Mouse (Mus musculus) stomach, postnatal 0 days (tissue): ENCODE results near the gene Vps35l. TPM values are rescaled to one million over a fixed set of nuclear protein-coding genes. Genes with fewer than 3 reads are reported as not detected.

Source experiments
- ATAC-seq: fragments of 200-750 bp; cut with Nextera tagmentation; 2 replicates; pipeline ENCODE4 v1.8.0; 2017; ENCODE audit not compliant: low FRiP score, low TSS enrichment
- DNase-seq: peaks from one replicate; pipeline ENCODE4 v3.0.0-alpha.2; 2016; ENCODE audit warnings: low spot score
- H3K27ac ChIP-seq: fragments of 300-500 bp; sonication (generic); replicated peaks from 2 replicates; pipeline ENCODE4 v1.5.1; 2014; ENCODE audit warnings: mild to moderate bottlenecking, control low read depth
- H3K27me3 ChIP-seq: fragments of 300-500 bp; sonication (generic); 2 replicates; pipeline ENCODE4 v1.6.1; 2014; ENCODE audit warnings: low read length; ENCODE audit not compliant: control insufficient read depth, insufficient read depth
- H3K36me3 ChIP-seq: fragments of 300-500 bp; sonication (generic); 2 replicates; pipeline ENCODE4 v1.6.1; 2014; ENCODE audit warnings: low read length, mixed read lengths; ENCODE audit not compliant: control insufficient read depth, insufficient read depth
- H3K4me1 ChIP-seq: fragments of 300-500 bp; sonication (generic); replicated peaks from 2 replicates; pipeline ENCODE4 v1.6.1; 2014; ENCODE audit warnings: antibody characterized with exemption; ENCODE audit not compliant: control insufficient read depth, insufficient read depth
- H3K4me2 ChIP-seq: fragments of 300-500 bp; sonication (generic); replicated peaks from 2 replicates; pipeline ENCODE4 v1.6.1; 2014; ENCODE audit warnings: low read depth, mild to moderate bottlenecking, control low read depth, moderate library complexity
- H3K4me3 ChIP-seq: fragments of 300-500 bp; sonication (generic); 2 replicates; pipeline ENCODE4 v1.5.1; 2014; ENCODE audit warnings: low read depth, low read length, control low read depth
- H3K9ac ChIP-seq: fragments of 300-500 bp; sonication (generic); 2 replicates; pipeline ENCODE4 v1.6.1; 2014; ENCODE audit warnings: mild to moderate bottlenecking, low read length, control low read depth, mixed read lengths
- H3K9me3 ChIP-seq: fragments of 300-500 bp; sonication (generic); 2 replicates; pipeline ENCODE4 v1.6.1; 2016; ENCODE audit warnings: low read length; ENCODE audit not compliant: control insufficient read depth
- CTCF ChIP-seq: IDR thresholded peaks from 2 replicates; pipeline ENCODE4 v1.5.1; 2016; ENCODE audit warnings: antibody characterized with exemption, low read depth, mild to moderate bottlenecking, moderate library complexity
- EP300 ChIP-seq: optimal IDR thresholded peaks from 2 replicates; pipeline ENCODE3; 2016; ENCODE audit warnings: antibody characterized with exemption
- WGBS: fragments of 180-500 bp; shearing (Covaris S2); extraction: QIAGEN DNeasy Blood & Tissue Kit; methylation state at CpG from one replicate; pipeline ENCODE4 v1.1.7; 2014; 5-methylcytosine and 5-hydroxymethylcytosine counted together
- polyA plus RNA-seq: library from polyadenylated mRNA; unstranded; fragments of >200 nt; fragmentation: Nextera tagmentation; extraction: Ambion mirVana; gene quantifications from 2 replicates; pipeline ENCODE4 v1.2.1, GENCODE M21; 2015

Vps35l gene
- polyA plus RNA-seq, 1 experiment from 2014 or later = 32.7 TPM

DNA sequence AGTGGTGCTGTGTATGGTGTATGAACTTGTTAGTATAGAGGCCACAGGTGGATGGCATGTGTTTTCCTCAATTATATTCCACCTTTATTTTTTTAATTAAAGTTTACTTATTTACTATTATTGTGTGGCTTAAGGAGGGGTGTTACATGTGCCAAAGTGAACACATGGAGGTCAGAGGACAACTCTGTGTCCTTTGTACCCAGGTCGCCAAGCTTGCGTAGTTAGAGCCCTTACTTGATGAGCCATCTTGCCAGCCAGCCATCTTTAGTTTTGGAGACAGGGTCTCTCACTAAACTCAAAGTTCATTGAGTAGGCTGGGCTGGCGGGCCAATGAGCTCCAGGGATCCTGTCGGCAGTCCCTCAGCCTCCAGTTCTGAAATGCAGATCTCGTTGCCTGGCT is 47.3 kb downstream of the Vps35l start:
- Histone ChIP-seq H3K9ac (no peak overlapping the region), H3K4me2 (no peak overlapping the region), H3K36me3 (peaks cover 11% of the 10 kb centered on the region), H3K9me3 (no peaks in the 10 kb centered on the region), H3K27me3 (no peaks in the 10 kb centered on the region), H3K27ac (no peak overlapping the region), H3K4me3 (no peak overlapping the region), H3K4me1 (no peaks in the 10 kb centered on the region)
- WGBS = 93% methylated on average over 5 of the region's 5 CpGs
- TF ChIP-seq EP300 (no peak), CTCF (no peak)
- no peak for ATAC-seq
- DNase-seq = no peak

DNA sequence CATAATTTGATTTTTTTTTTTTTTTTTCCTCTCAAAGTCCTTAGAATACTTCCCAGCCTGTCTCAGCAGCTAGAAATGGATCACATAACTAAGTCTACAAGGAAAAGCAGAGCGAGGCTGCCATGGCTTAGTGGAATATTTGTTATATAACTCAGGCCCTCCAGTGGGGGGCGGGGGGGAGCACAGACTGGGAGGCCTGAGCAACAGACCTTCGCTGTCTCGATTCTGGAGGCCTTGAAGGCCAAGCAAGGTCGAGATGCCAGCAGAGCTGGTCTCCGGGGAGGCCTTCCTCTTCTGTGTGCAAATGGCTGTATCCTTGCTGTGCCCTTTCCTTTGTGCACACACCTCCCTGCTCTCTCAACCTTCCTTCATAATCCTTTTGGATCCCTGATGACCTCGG is 48.5 kb downstream of the Vps35l start:
- Histone ChIP-seq H3K27me3 (no peaks in the 10 kb centered on the region), H3K9ac (no peak overlapping the region), H3K9me3 (no peaks in the 10 kb centered on the region), H3K4me3 (no peak overlapping the region), H3K4me2 (no peak overlapping the region), H3K4me1 (no peaks in the 10 kb centered on the region), H3K27ac (no peak overlapping the region), H3K36me3 (peaks cover 14% of the 10 kb centered on the region)
- ATAC-seq (no peak), DNase-seq (no peak)
- WGBS = 63% methylated on average over 7 of the region's 7 CpGs
- TF ChIP-seq EP300 = no peak
- TF ChIP-seq CTCF = no peak

GRCm38 (mm10) chr7:118790292-118790691 is 50.3 kb downstream of the Vps35l start:
- no peaks in the 10 kb centered on the region for H3K27me3 ChIP-seq
- no peak overlapping the region for H3K4me3 ChIP-seq
- no peak overlapping the region for H3K9ac ChIP-seq
- H3K27ac ChIP-seq = no peak overlapping the region
- peaks cover 10% of the 10 kb centered on the region for H3K36me3 ChIP-seq
- no peak for TF ChIP-seq EP300
- no peak for TF ChIP-seq CTCF
- no peak overlapping the region for H3K4me2 ChIP-seq
- H3K9me3 ChIP-seq = no peaks in the 10 kb centered on the region
- 88% methylated on average over 5 of the region's 5 CpGs for WGBS
- DNase-seq = no peak
- no peak for ATAC-seq
- H3K4me1 ChIP-seq = no peaks in the 10 kb centered on the region

DNA sequence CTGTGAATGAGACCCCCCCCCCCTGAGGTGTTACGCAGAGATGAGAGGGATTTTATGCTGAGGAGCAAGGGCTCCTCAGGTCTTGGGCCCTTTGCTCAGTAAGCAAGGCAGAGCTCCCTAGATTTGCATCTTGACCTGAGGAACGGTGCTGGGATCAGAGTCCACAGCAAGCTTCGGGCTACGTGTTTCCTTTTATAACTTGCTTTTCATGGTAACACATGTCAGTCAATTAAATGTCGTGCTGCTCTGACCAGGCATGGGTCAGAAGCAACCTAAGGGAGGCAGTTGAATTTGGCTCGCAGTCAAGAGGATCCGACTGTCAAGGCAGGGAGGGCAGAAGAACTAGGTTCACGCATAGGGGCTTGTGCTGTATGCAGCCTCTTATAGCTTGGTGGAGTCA is 53.9 kb downstream of the Vps35l start:
- Histone ChIP-seq H3K4me3 (no peak overlapping the region), H3K4me1 (no peaks in the 10 kb centered on the region), H3K4me2 (no peak overlapping the region), H3K27ac (no peak overlapping the region), H3K36me3 (peaks cover 10% of the 10 kb centered on the region), H3K27me3 (no peaks in the 10 kb centered on the region), H3K9ac (no peak overlapping the region), H3K9me3 (no peaks in the 10 kb centered on the region)
- ATAC-seq = no peak
- no peak for TF ChIP-seq EP300
- no peak for TF ChIP-seq CTCF
- no peak for DNase-seq
- 87% methylated on average over 8 of the region's 8 CpGs for WGBS

DNA sequence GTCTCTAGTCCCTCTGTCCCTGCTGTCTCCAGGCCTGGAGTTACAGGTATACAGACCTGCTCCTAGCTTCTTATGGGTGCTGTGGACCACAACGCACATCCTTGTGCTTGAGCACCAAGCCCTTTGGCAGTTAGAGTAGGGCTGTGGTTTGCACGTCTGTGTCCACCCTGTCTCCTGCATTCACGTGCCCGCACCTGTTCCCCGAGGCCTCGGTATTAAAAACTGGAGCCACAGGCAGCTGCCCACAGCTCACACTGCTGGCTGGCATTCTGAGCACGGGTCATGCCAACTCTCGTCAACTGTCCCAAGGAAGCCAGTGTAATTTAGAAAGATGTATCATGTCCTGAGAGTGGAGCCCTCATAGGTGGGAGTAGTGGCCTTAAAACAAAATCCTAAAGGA is 55.8 kb downstream of the Vps35l start:
- 86% methylated on average over 8 of the region's 8 CpGs for WGBS
- Histone ChIP-seq H3K4me3 (no peak overlapping the region), H3K36me3 (peaks cover 10% of the 10 kb centered on the region), H3K9ac (no peak overlapping the region), H3K27ac (no peak overlapping the region), H3K9me3 (no peaks in the 10 kb centered on the region), H3K4me1 (no peaks in the 10 kb centered on the region), H3K4me2 (no peak overlapping the region), H3K27me3 (no peaks in the 10 kb centered on the region)
- no peak for ATAC-seq
- TF ChIP-seq EP300 (no peak), CTCF (no peak)
- DNase-seq = no peak

DNA sequence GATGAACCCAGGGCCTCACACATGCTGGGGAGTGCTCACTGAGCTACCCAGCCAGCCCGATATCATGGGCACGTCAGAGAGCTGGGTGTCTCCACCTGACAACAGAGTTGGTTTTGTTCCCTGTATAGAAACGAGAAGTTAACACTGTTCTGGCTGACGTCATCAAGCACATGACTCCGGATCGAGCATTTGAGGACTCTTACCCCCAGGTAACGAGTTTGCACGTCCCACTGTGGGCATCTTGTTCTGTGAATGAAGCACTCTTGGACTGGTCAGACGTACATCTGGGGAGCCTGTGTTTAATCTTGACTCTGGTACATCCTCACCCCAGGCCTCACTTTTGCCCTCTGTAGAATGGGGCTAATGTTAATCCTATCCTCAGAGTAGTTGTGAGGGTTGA is 56.8 kb downstream of the Vps35l start:
- Histone ChIP-seq H3K4me1 (no peaks in the 10 kb centered on the region), H3K27ac (no peak overlapping the region), H3K36me3 (peaks cover 9% of the 10 kb centered on the region), H3K27me3 (no peaks in the 10 kb centered on the region), H3K4me2 (no peak overlapping the region), H3K9ac (no peak overlapping the region), H3K9me3 (no peaks in the 10 kb centered on the region), H3K4me3 (no peak overlapping the region)
- DNase-seq (no peak), ATAC-seq (no peak)
- TF ChIP-seq CTCF = no peak
- no peak for TF ChIP-seq EP300
- 92% methylated on average over 9 of the region's 9 CpGs for WGBS
